Comparison of ENCODE assay signal across 10 mouse cellular contexts in the genomic region with DNA sequence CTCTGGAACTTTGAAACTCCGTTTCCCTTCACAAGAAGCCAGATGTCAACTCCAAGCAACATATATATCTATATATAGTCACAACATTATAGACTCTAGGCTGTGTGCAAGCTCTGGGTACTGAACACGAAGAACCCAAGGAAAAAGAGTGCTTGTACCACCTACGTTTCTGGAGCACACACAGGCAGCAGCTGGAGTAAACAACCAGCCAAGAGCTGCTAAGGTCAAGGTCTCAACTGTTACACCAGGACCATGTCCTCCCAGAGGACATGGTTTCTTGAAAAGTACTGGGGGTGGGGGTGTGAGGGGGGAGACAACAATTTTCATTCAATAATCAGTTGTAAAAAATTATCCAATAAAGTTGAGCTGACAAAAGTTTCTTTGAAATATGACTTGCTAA. TPM values are rescaled to one million over a fixed set of nuclear protein-coding genes. Genes with fewer than 3 reads are reported as not detected.
DNase-seq lines count a peak whose midpoint lies in the region; ATAC-seq and TF ChIP-seq lines count a peak whose summit lies in the region.
"Had no signal": no experiment of that assay in that cellular context is flagged by ENCODE, and none has a peak within 500 bp of the region (broad histone marks: within the 10 kb centered on the region; RNA-seq: fewer than 3 reads in every experiment).

No protein-coding gene starts in this region.

- H3K9me3 ChIP-seq in kidney, postnatal 0 days (replicated peaks; ENCODE audit: low read length), result no peaks in the 10 kb centered on the region
- H3K9me3 ChIP-seq in midbrain, embryonic 16.5 days (replicated peaks; ENCODE audit: control insufficient read depth, low read length, poor library complexity, severe bottlenecking), result no peaks in the 10 kb centered on the region; the same call in 1 of the 2 replicates
- H3K9me3 ChIP-seq: embryonic facial prominence, embryonic 15.5 days; stomach, embryonic 15.5 days had no signal

- no peak overlapping the region for H3K9ac ChIP-seq in kidney, postnatal 0 days (ENCODE audit: low read depth, low read length)
- no peak overlapping the region for H3K9ac ChIP-seq in midbrain, embryonic 16.5 days (ENCODE audit: low read depth, low read length)
- H3K9ac ChIP-seq: embryonic facial prominence, embryonic 15.5 days; stomach, embryonic 15.5 days had no signal

- H3K4me1 ChIP-seq in kidney, postnatal 0 days (replicated peaks; ENCODE audit: insufficient read depth, low read length), result no peaks in the 10 kb centered on the region
- peaks cover 14% of the 10 kb centered on the region for H3K4me1 ChIP-seq in midbrain, embryonic 16.5 days (ENCODE audit: control insufficient read depth, insufficient read depth, low read length)

- no peak overlapping the region for H3K4me3 ChIP-seq in kidney, postnatal 0 days (replicated peaks; ENCODE audit: low read depth, low read length)
- 0 out of 2 replicates have a peak overlapping the region, but pooled peaks have one; percentile 1 for H3K4me3 ChIP-seq in midbrain, embryonic 16.5 days (ENCODE audit: low read depth, low read length)

- H3K36me3 ChIP-seq in kidney, postnatal 0 days (ENCODE audit: insufficient read depth, low read length), result no peaks in the 10 kb centered on the region
- H3K36me3 ChIP-seq in midbrain, embryonic 16.5 days (ENCODE audit: control insufficient read depth, insufficient read depth, low read length), result no peaks in the 10 kb centered on the region
- H3K36me3 ChIP-seq: stomach, embryonic 15.5 days had no signal

- TF ChIP-seq CTCF in kidney, postnatal 0 days (IDR thresholded peaks at IDR 0.05; ENCODE audit: low read depth), result no peak

- ATAC-seq in kidney, postnatal 0 days (replicated peaks; ENCODE audit: low FRiP score, low read depth), result no peak
- no peak for ATAC-seq in midbrain, embryonic 16.5 days

- H3K4me2 ChIP-seq in kidney, postnatal 0 days (ENCODE audit: low read length), result no peak overlapping the region
- peak overlapping the region; percentile 48 for H3K4me2 ChIP-seq in midbrain, embryonic 16.5 days (ENCODE audit: low read length)

- no peaks in the 10 kb centered on the region for H3K27me3 ChIP-seq in kidney, postnatal 0 days (ENCODE audit: insufficient read depth, low read length)
- no peaks in the 10 kb centered on the region for H3K27me3 ChIP-seq in midbrain, embryonic 16.5 days (ENCODE audit: control insufficient read depth, insufficient read depth, low read depth, low read length)
- H3K27me3 ChIP-seq: embryonic facial prominence, embryonic 15.5 days; stomach, embryonic 15.5 days had no signal

- WGBS in kidney, postnatal 0 days, result 34% methylated on average over 3 of the region's 3 CpGs
- WGBS in midbrain, embryonic 16.5 days, result 48% methylated on average over 3 of the region's 3 CpGs

- peak; percentile 50 to 76 for DNase-seq in adrenal gland, adult (ENCODE audit: inconsistent age in 2 of 2, low spot score in 1 of 2)
- DNase-seq in adrenal gland, postnatal 25 days, result no peak
- DNase-seq in kidney, adult 9 months, result peak; percentile 49
- no peak for DNase-seq in kidney, adult 11 months
- DNase-seq in kidney, postnatal 0 days (ENCODE audit: low spot score), result peak; percentile 23
- no peak for DNase-seq in T-cell, adult 2 months (ENCODE audit: low spot score)
- DNase-seq in cerebellum, adult 8-10 months, result no peak

- H3K27ac ChIP-seq in kidney, postnatal 0 days, result no peak overlapping the region
- no peak overlapping the region for H3K27ac ChIP-seq in midbrain, embryonic 16.5 days (ENCODE audit: low read length)
- H3K27ac ChIP-seq: embryonic facial prominence, embryonic 15.5 days; stomach, embryonic 15.5 days had no signal

RNA-seq across cellular contexts. Expression of gene Klf12, which starts 2.7 kb away (rescaled TPM):
- 23.1 and 34.2 TPM in 2 replicates for total RNA-seq in adrenal gland, postnatal 25 days (2021)
- polyA plus RNA-seq in kidney, postnatal 0 days (2015; fragmentation: Nextera tagmentation; extraction: Ambion mirVana), result 6.5 and 7.0 TPM in 2 replicates
- polyA plus RNA-seq in midbrain, embryonic 16.5 days (2015; fragmentation: Nextera tagmentation; extraction: Ambion mirVana), result 51.3 and 60.2 TPM in 2 replicates

Comparison
In these comparisons a context has a peak if more than half of its experiments do, and no peak if none do; other contexts are left out.
1. DNase-seq: peak in adrenal gland, adult (2 of 2), kidney, adult 9 months (single experiment) and kidney, postnatal 0 days (single experiment); none in adrenal gland, postnatal 25 days (single experiment), kidney, adult 11 months (single experiment), T-cell, adult 2 months (single experiment) and cerebellum, adult 8-10 months (single experiment).